Mouse (Mus musculus): Measurements from ENCODE around the gene Tspan15.

DNA sequence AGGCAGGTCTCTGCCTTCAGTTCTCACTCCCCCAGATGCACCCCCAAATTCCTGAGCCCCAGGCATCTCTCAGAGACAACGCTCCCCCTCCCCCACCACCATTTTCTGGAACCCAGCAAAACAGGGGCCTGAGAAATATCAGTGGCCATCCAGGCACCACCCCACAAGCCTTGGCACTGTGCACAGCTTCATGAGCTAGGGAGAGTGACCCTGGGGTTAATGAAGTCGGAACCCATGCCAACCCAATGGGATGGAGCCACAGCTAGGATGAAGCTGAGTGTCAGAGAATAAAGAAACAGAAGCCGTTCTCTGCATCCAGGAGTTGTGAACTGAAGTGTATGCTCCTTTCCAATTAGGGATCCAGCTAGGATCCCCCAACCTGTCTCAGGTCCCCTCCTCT is 16.1 kb upstream of the Tspan15 start:
- TF ChIP-seq CTCF (IDR thresholded peaks at IDR 0.05; ENCODE audit: borderline replicate concordance, insufficient read depth, low read length) (no peak), POLR2A (IDR thresholded peaks at IDR 0.05; ENCODE audit: low read depth, low read length) (no peak)

Measured in embryonic fibroblast, embryonic 13.5 days (primary cell).